Mouse (Mus musculus) mouse trophoblast stem cell (cell line): ENCODE results near the gene Pacsin2.

Experiments used
- in situ Hi-C, 2 experiments: fragments of 300-500 bp; cut with MseI, MboI; formaldehyde crosslinking; loops; 2 replicates in 1 of 2; 3 replicates in 1 of 2; pipeline ENCODE4 v1.15.1; 2025

Pacsin2 gene

GRCm38 (mm10) chr15:83337903-83338870 is 126.2 kb downstream of the Pacsin2 start:
- in situ Hi-C loops = no loop called here

GRCm38 (mm10) chr15:83332373-83332772 is 132.0 kb downstream of the Pacsin2 start:
- in situ Hi-C loops = no loop called here

GRCm38 (mm10) chr15:83328952-83329351 is 135.5 kb downstream of the Pacsin2 start:
- in situ Hi-C loops = no loop called here
